Mouse (Mus musculus): ENCODE results near the gene Pkig. TPM values are rescaled to one million over a fixed set of nuclear protein-coding genes. Genes with fewer than 3 reads are reported as not detected.

Pkig gene
- total and polyA plus RNA-seq, 3 experiments = 225 to 364 (median 227) TPM

- no peak for TF ChIP-seq ZKSCAN1 (IDR thresholded peaks at IDR 0.05; ENCODE audit: borderline replicate concordance, low read depth, low read length)
Measured at GRCm38 (mm10) chr2:163657975-163658886, at the start of gene Pkig (continued).

GRCm38 (mm10) chr2:163609281-163609975 lies 48.8 kb upstream of the Pkig start:
- TF ChIP-seq MYC (IDR thresholded peaks at IDR 0.05; ENCODE audit: low read depth, low read length) (no peak), USF1 (IDR thresholded peaks at IDR 0.05; ENCODE audit: low read depth, low read length) (no peak), ZC3H11A (IDR thresholded peaks at IDR 0.05; ENCODE audit: low read depth, low read length) (no peak), MXI1 (IDR thresholded peaks at IDR 0.05; ENCODE audit: low read depth, low read length) (no peak), ELF1 (IDR thresholded peaks at IDR 0.05; ENCODE audit: low read depth, low read length) (no peak), JUND (conservative IDR thresholded peaks at IDR 0.05; ENCODE audit: low read depth, low read length) (no peak), USF2 (conservative IDR thresholded peaks at IDR 0.05; ENCODE audit: low read depth, low read length) (no peak), MAX (IDR thresholded peaks at IDR 0.05; ENCODE audit: low read length) (no peak), PAX5 (IDR thresholded peaks at IDR 0.05; ENCODE audit: low read length) (no peak), UBTF (IDR thresholded peaks at IDR 0.05; ENCODE audit: low read depth, low read length) (no peak), ETS1 (conservative IDR thresholded peaks at IDR 0.05; ENCODE audit: low read depth, low read length) (no peak), RAD21 (IDR thresholded peaks at IDR 0.05; ENCODE audit: low read depth, low read length) (no peak), TCF12 (IDR thresholded peaks at IDR 0.05; ENCODE audit: low read depth, low read length) (no peak), MEF2A (IDR thresholded peaks at IDR 0.05; ENCODE audit: borderline replicate concordance, low read depth, low read length) (no peak), HCFC1 (IDR thresholded peaks at IDR 0.05; ENCODE audit: low read depth, low read length) (no peak), TBP (conservative IDR thresholded peaks at IDR 0.05; ENCODE audit: low read depth, low read length) (no peak), ZKSCAN1 (IDR thresholded peaks at IDR 0.05; ENCODE audit: borderline replicate concordance, low read depth, low read length) (no peak), CHD2 (IDR thresholded peaks at IDR 0.05; ENCODE audit: low read length) (no peak), CTCF (conservative IDR thresholded peaks at IDR 0.05 in 1 of 2, IDR thresholded peaks at IDR 0.05 in 1 of 2; ENCODE audit: low read depth in 2 of 2, low read length in 2 of 2) (no peak), SMC3 (IDR thresholded peaks at IDR 0.05; ENCODE audit: low read depth, low read length) (no peak)
- in situ Hi-C loops (cut with MboI; ENCODE audit: low pct_ligation_motif_present, low pct_unique_long_range_greater_than_20kb, low sequenced_read_pairs) (loop anchor here (5.0 kb wide), 1 partner anchor 108 kb away; no protein-coding TSS in a partner anchor), dilution Hi-C loops (cut with MboI; ENCODE audit: extremely low pct_ligation_motif_present, extremely low pct_unique_long_range_greater_than_20kb, low sequenced_read_pairs) (no loop called here)
- Histone ChIP-seq H3K36me3 (replicated peaks in 1 of 2; ENCODE audit: control insufficient read depth in 1 of 2, insufficient read depth in 1 of 2, low read length in 1 of 2) (peaks cover 58 to 90% of the 10 kb centered on the region in 2 experiments), H3K4me3 (replicated peaks in 1 of 3; ENCODE audit: low read depth in 2 of 3, low read length in 2 of 3, poor library complexity in 1 of 3) (no peak overlapping the region), H3K4me2 (ENCODE audit: insufficient read depth, low read depth, poor library complexity, severe bottlenecking) (no peak overlapping the region), H3K79me2 (replicated peaks; ENCODE audit: control insufficient read depth, extremely low read depth, insufficient read depth, poor library complexity, severe bottlenecking) (peaks cover 18% of the 10 kb centered on the region), H3K9me3 (replicated peaks; ENCODE audit: low read length) (peaks cover 4% of the 10 kb centered on the region), H3K27ac (ENCODE audit: insufficient read depth, low read depth) (no peak overlapping the region), H3K4me1 (ENCODE audit: control insufficient read depth in 1 of 2, insufficient read depth in 2 of 2) (peaks cover 9 to 50% of the 10 kb centered on the region in 2 experiments; a peak in 3 of 4 replicates), H3K27me3 (replicated peaks) (no peaks in the 10 kb centered on the region), H3K9ac (ENCODE audit: insufficient read depth, low read depth) (no peak overlapping the region)
- no peak for DNase-seq (ENCODE audit: extremely low read depth)

Measured in CH12.LX (cell line).